Mouse (Mus musculus): ENCODE results near the gene Pitpnm2.

The Pitpnm2 gene

GRCm38 (mm10) chr5:124180500-124181167 lies 68.9 kb downstream of the Pitpnm2 start:
- DNase-seq (ENCODE audit: low spot score) = no peak

GRCm38 (mm10) chr5:124179411-124179810 lies 70.1 kb downstream of the Pitpnm2 start:
- DNase-seq (ENCODE audit: low spot score) = peak; percentile 51

- no peak for DNase-seq (ENCODE audit: low spot score)
Observed at GRCm38 (mm10) chr5:124176726-124177132, 72.8 kb downstream of the Pitpnm2 start.

- DNase-seq (ENCODE audit: low spot score) = no peak
Observed at GRCm38 (mm10) chr5:124175138-124175537, 74.4 kb downstream of the Pitpnm2 start.

- no peak for DNase-seq (ENCODE audit: low spot score)
Observed at GRCm38 (mm10) chr5:124173012-124173985, 76.3 kb downstream of the Pitpnm2 start.

- DNase-seq (ENCODE audit: low spot score) = no peak
Observed at GRCm38 (mm10) chr5:124172246-124172645, 77.3 kb downstream of the Pitpnm2 start.

- DNase-seq (ENCODE audit: low spot score) = no peak
Observed at GRCm38 (mm10) chr5:124171781-124172180, 77.8 kb downstream of the Pitpnm2 start.

- no peak for DNase-seq (ENCODE audit: low spot score)
Observed at GRCm38 (mm10) chr5:124169224-124169621, 80.3 kb downstream of the Pitpnm2 start.

GRCm38 (mm10) chr5:124168428-124169223 lies 80.9 kb downstream of the Pitpnm2 start:
- no peak for DNase-seq (ENCODE audit: low spot score)

- no peak for DNase-seq (ENCODE audit: low spot score)
Observed at GRCm38 (mm10) chr5:124167621-124168020, 81.9 kb downstream of the Pitpnm2 start.

GRCm38 (mm10) chr5:124166741-124167140 lies 82.8 kb downstream of the Pitpnm2 start:
- no peak for DNase-seq (ENCODE audit: low spot score)

GRCm38 (mm10) chr5:124165622-124166570 lies 83.7 kb downstream of the Pitpnm2 start:
- no peak for DNase-seq (ENCODE audit: low spot score)

- DNase-seq (ENCODE audit: low spot score) = no peak
Observed at GRCm38 (mm10) chr5:124163445-124163844, 86.1 kb downstream of the Pitpnm2 start.

- DNase-seq (ENCODE audit: low spot score) = peak; percentile 50
Observed at GRCm38 (mm10) chr5:124162577-124162976, 87.0 kb downstream of the Pitpnm2 start.

GRCm38 (mm10) chr5:124161831-124162230 lies 87.7 kb downstream of the Pitpnm2 start:
- no peak for DNase-seq (ENCODE audit: low spot score)

GRCm38 (mm10) chr5:124159453-124159852 lies 90.1 kb downstream of the Pitpnm2 start:
- no peak for DNase-seq (ENCODE audit: low spot score)

- no peak for DNase-seq (ENCODE audit: low spot score)
Observed at GRCm38 (mm10) chr5:124158305-124158704, 91.3 kb downstream of the Pitpnm2 start.

- no peak for DNase-seq (ENCODE audit: low spot score)
Observed at GRCm38 (mm10) chr5:124155943-124156342, 93.6 kb downstream of the Pitpnm2 start.

GRCm38 (mm10) chr5:124152734-124153133 lies 96.8 kb downstream of the Pitpnm2 start:
- no peak for DNase-seq (ENCODE audit: low spot score)

- DNase-seq (ENCODE audit: low spot score) = no peak
Observed at GRCm38 (mm10) chr5:124150895-124151294, 98.7 kb downstream of the Pitpnm2 start.

- DNase-seq (ENCODE audit: low spot score) = no peak
Observed at GRCm38 (mm10) chr5:124149028-124149427, 100.5 kb downstream of the Pitpnm2 start.
